Mouse (Mus musculus) intestine, postnatal 0 days (tissue): ENCODE measurements around the gene Gucy2d. TPM values are rescaled to one million over a fixed set of nuclear protein-coding genes. Genes with fewer than 3 reads are reported as not detected.

ENCODE experiments used
- ATAC-seq: fragments of 200-750 bp; cut with Nextera tagmentation; 2 replicates; pipeline ENCODE4 v1.8.0; 2017; ENCODE audit warnings: mild to moderate bottlenecking, moderate TSS enrichment, moderate library complexity
- H3K27ac ChIP-seq: fragments of 300-500 bp; sonication (generic); 2 replicates; pipeline ENCODE4 v1.5.1; 2014; ENCODE audit warnings: mild to moderate bottlenecking, low read depth, low read length, moderate library complexity
- H3K27me3 ChIP-seq: fragments of 300-500 bp; sonication (generic); replicated peaks from 2 replicates; pipeline ENCODE4 v1.6.1; 2014; ENCODE audit warnings: low read length, mixed read lengths; ENCODE audit not compliant: control insufficient read depth, insufficient read depth
- H3K36me3 ChIP-seq: fragments of 300-500 bp; sonication (generic); 2 replicates; pipeline ENCODE4 v1.6.1; 2014; ENCODE audit warnings: mild to moderate bottlenecking, moderate library complexity; ENCODE audit not compliant: control insufficient read depth, insufficient read depth
- H3K4me1 ChIP-seq: fragments of 300-500 bp; sonication (generic); replicated peaks from 2 replicates; pipeline ENCODE4 v1.6.1; 2014; ENCODE audit warnings: antibody characterized with exemption, low read length, mixed read lengths; ENCODE audit not compliant: control insufficient read depth, insufficient read depth
- H3K4me2 ChIP-seq: fragments of 300-500 bp; sonication (generic); replicated peaks from 2 replicates; pipeline ENCODE4 v1.6.1; 2014; ENCODE audit warnings: low read depth, mild to moderate bottlenecking, moderate library complexity
- H3K4me3 ChIP-seq: fragments of 300-500 bp; sonication (generic); 2 replicates; pipeline ENCODE4 v1.5.1; 2014; ENCODE audit warnings: low read depth, low read length
- H3K9ac ChIP-seq: fragments of 300-500 bp; sonication (generic); 2 replicates; pipeline ENCODE4 v1.6.1; 2014; ENCODE audit warnings: mild to moderate bottlenecking, low read depth, low read length
- H3K9me3 ChIP-seq: fragments of 300-500 bp; sonication (generic); 2 replicates; pipeline ENCODE4 v1.6.1; 2016; ENCODE audit warnings: mixed run types; ENCODE audit not compliant: control insufficient read depth
- CTCF ChIP-seq: sonication (generic); IDR thresholded peaks from 2 replicates; pipeline ENCODE4 v1.5.1; 2016; ENCODE audit warnings: low read depth, mild to moderate bottlenecking, control low read depth, antibody characterized with exemption, moderate library complexity
- WGBS: fragments of 180-500 bp; shearing (Covaris S2); extraction: QIAGEN DNeasy Blood & Tissue Kit; methylation state at CpG from one replicate; pipeline ENCODE4 v1.1.7; 2014; 5-methylcytosine and 5-hydroxymethylcytosine counted together
- polyA plus RNA-seq: library from polyadenylated mRNA; unstranded; fragments of >200 nt; fragmentation: Nextera tagmentation; extraction: Ambion mirVana; gene quantifications from 2 replicates; pipeline ENCODE4 v1.2.1, GENCODE M21; 2015

The Gucy2d gene
- polyA plus RNA-seq, 1 experiment from 2014 or later: 4.5 TPM

DNA sequence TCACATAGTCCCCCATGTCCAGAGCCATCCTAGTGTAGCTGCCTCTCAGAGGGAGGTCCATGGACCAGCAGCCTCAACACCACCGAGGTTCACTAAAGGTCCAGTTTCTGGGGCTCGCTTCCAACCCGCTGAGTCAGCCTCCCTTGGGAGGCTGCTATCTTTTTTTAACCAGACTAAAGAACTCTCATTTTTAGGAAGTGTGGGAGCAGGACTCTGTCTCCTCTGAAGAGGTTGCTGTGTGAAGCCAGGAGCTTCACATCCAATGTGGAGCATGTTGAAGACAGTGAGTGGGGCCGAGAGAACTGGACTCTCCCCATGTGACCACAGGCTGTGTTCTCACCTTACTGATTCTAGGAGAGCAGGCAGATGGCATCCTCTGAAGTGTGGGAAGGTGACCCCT lies 45.3 kb downstream of the Gucy2d start:
- Histone ChIP-seq H3K27ac (no peak overlapping the region), H3K4me1 (peaks cover 7% of the 10 kb centered on the region; the same call in 1 of the 2 replicates), H3K9me3 (no peaks in the 10 kb centered on the region), H3K36me3 (no peaks in the 10 kb centered on the region), H3K27me3 (no peaks in the 10 kb centered on the region; the same call in 1 of the 2 replicates), H3K4me3 (no peak overlapping the region), H3K9ac (no peak overlapping the region), H3K4me2 (no peak overlapping the region)
- no peak for ATAC-seq
- WGBS: 74% methylated on average over 4 of the region's 4 CpGs
- no peak for TF ChIP-seq CTCF

DNA sequence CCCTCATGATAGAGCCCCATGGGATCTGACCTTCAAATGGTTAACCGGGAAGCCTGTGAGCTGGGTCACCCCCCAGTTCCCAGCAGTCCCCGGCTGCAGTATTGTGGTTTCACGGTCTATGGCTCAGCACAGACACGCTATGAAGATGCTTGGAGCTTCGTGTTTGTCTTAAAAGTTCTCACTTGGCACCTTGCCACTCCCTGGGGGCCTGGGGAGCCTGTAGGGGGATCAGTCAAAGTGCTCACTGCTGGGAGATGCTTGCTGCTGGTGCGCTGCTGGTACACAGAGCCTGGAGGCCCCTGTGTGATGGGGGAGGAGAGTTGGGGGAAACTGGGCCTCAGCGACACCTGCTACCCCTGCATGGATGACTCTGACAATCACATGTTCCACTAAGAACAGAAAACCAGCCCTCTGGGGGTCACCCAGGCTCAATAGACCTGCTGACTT lies 46.3 kb downstream of the Gucy2d start:
- TF ChIP-seq CTCF: no peak
- Histone ChIP-seq H3K9me3 (no peaks in the 10 kb centered on the region), H3K36me3 (no peaks in the 10 kb centered on the region), H3K4me3 (no peak overlapping the region), H3K4me1 (peaks cover 7% of the 10 kb centered on the region; the same call in 1 of the 2 replicates), H3K27ac (no peak overlapping the region), H3K4me2 (no peak overlapping the region), H3K9ac (no peak overlapping the region), H3K27me3 (no peaks in the 10 kb centered on the region; the same call in 1 of the 2 replicates)
- ATAC-seq: no peak
- WGBS: 51% methylated on average over 7 of the region's 7 CpGs

DNA sequence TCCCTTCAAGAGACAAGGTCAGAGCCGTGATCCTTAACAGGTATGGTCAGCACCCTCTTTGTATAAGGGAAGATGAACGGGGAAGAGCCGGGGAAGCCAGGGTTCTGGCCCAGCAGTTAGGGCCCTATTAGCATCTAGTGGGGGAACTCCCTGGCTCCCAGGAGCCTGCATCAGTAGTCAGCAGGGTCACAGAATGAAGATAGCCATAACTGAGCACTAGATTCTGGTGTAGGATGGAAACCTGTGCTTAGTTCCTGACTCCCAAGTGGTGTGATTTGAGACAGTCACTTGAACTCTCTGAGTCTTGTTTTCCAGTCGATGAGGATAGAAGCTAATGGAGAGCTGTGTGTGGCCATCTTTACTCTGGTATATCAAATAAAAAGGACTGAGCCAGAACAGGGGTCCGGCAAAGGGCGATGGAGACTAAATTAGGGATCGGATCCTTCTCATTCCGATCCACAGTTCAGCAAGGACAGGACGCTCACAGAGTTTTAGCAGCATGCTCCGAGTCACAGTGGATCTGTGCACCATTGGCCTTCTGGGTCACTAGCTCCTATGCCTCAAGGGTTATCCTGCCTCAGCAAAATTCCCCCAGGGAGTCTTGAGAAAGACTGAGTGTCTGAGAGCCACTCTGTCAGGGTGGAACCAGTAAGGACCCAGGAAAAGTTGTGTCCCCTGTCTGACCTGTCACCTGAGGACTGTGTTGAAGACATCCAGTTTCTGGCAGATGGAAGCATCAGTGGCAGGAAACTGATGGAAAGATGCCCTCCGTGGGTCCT lies 47.2 kb downstream of the Gucy2d start:
- Histone ChIP-seq H3K27ac (no peak overlapping the region), H3K9ac (no peak overlapping the region), H3K4me2 (no peak overlapping the region), H3K4me1 (peaks cover 7% of the 10 kb centered on the region; the same call in 1 of the 2 replicates), H3K27me3 (no peaks in the 10 kb centered on the region; the same call in 1 of the 2 replicates), H3K36me3 (no peaks in the 10 kb centered on the region), H3K9me3 (no peaks in the 10 kb centered on the region), H3K4me3 (no peak overlapping the region)
- TF ChIP-seq CTCF: no peak
- no peak for ATAC-seq
- WGBS: 89% methylated on average over 11 of the region's 11 CpGs

DNA sequence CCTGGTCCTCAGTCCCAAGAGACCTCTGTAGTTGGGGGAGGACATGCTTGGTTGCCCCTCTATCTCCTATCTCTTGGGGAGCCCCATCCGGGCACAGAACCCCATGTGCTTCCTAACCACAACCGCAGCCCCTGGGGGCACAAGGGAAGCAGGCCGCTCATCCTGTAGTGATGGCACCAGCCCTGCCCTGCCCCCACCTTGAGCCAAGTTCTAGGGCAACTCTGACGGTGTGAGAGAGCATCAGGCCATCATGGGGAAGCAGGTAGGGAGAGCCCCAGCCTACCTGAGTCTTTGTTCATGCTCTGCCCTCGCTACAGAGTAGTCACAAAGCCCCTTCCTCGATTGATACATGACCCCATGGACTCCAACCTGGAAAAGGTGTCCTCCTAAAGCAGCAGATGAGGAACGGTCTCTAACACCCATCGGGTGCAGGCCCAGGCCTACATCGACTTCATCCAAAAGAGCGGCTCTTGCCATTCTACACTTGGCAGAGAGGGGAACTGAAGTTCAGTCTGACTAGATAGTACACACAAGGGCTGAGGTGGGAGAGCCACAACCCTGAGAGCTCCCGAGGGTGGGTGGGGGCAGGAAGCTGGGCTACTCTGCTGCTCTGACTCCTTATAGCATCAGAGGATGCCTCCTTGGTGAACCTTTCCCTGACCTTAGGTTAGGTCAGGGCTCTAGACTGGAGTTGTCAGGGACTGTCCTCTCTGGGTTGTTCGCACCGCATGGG lies 48.3 kb downstream of the Gucy2d start:
- Histone ChIP-seq H3K4me1 (peaks cover under 1% of the 10 kb centered on the region; the same call in 1 of the 2 replicates), H3K27ac (no peak overlapping the region), H3K9me3 (no peaks in the 10 kb centered on the region), H3K9ac (no peak overlapping the region), H3K4me3 (no peak overlapping the region), H3K36me3 (no peaks in the 10 kb centered on the region), H3K27me3 (no peaks in the 10 kb centered on the region; the same call in 1 of the 2 replicates), H3K4me2 (0 out of 2 replicates have a peak overlapping the region, but pooled peaks have one; percentile 82)
- WGBS: 88% methylated on average over 13 of the region's 13 CpGs
- no peak for TF ChIP-seq CTCF
- no peak for ATAC-seq

DNA sequence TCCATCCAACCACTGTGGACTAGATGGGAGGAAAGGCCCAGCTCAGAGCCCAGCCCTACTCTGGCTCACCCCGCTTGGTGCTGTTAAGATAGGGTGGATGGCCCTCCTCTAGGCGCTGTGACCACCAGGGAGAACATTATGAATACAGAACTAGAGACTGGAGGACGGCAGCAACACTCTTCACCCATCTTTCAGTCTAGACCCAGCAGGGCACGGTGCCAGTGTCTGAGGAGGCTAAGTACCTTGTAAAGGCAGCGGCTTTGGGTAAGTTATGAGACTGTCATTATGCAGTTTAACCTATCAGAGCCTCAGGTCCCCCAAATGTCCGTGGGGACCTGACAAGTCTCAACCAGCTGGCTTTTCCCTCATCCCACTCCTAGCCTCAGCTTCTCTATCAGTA lies 48.9 kb downstream of the Gucy2d start, which contains the start of gene Lrrc32:
Gene Lrrc32 (plus strand): TSS at position 153 of the 400 bp plus-strand sequence.
- H3K27me3 ChIP-seq: no peaks in the 10 kb centered on the region; the same call in 1 of the 2 replicates
- 56% methylated on average over 6 of the region's 6 CpGs for whole genome bisulfite sequencing
- ATAC-seq: no peak
- H3K4me3 ChIP-seq: peak within 1 kb of the TSS; percentile 59
- no peaks in the 10 kb centered on the region for H3K9me3 ChIP-seq
- peak within 1 kb of the TSS; percentile 55 for H3K9ac ChIP-seq
- H3K4me2 ChIP-seq: peak within 1 kb of the TSS; percentile 82
- H3K4me1 ChIP-seq: no peaks in the 10 kb centered on the region; the same call in 1 of the 2 replicates
- H3K27ac ChIP-seq: no peak within 1 kb of the TSS
- TF ChIP-seq CTCF: no peak
- H3K36me3 ChIP-seq: no peaks in the 10 kb centered on the region

DNA sequence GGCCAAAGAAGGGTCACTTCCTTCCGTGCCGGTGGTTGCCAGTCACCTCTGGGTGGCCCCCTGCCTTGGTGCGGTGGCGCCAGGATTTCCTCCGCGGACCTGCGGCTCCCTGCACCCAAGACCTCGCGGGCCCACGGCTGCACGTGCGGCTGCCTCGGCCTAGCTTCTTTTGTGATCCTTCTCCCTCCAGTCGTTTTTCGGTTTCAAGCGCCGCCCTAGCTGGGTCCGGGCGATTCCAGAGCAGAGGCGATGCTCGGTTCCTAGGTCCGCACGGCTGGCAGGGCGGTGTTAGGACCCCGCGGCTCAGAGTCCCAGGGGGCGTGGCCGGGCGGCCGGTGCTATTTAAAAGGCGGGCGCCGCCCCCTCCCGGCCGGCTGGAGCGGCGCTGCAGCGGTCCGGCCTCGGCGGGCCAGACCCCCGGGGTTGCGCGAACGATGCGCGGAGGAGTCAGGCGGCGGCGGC lies 49.4 kb downstream of the Gucy2d start:
- no peaks in the 10 kb centered on the region; the same call in 1 of the 2 replicates for H3K27me3 ChIP-seq
- H3K9me3 ChIP-seq: no peaks in the 10 kb centered on the region
- peak overlapping the region; percentile 59 for H3K4me3 ChIP-seq
- no peaks in the 10 kb centered on the region for H3K36me3 ChIP-seq
- no peaks in the 10 kb centered on the region; the same call in 1 of the 2 replicates for H3K4me1 ChIP-seq
- peak overlapping the region; percentile 55 for H3K9ac ChIP-seq
- WGBS: under 1% methylated on average over 50 of the region's 50 CpGs
- ATAC-seq: peak; percentile 60
- TF ChIP-seq CTCF: peak; percentile 56
- no peak overlapping the region for H3K27ac ChIP-seq
- peak overlapping the region; percentile 82 for H3K4me2 ChIP-seq
